Mouse (Mus musculus): Measurements from ENCODE around the gene Arhgap32.
"Not testable (repeated sequence)": the region's sequence is repeated elsewhere in the genome, so short reads cannot be mapped to it uniquely, and the experiment has no call there.

Arhgap32 gene

DNA sequence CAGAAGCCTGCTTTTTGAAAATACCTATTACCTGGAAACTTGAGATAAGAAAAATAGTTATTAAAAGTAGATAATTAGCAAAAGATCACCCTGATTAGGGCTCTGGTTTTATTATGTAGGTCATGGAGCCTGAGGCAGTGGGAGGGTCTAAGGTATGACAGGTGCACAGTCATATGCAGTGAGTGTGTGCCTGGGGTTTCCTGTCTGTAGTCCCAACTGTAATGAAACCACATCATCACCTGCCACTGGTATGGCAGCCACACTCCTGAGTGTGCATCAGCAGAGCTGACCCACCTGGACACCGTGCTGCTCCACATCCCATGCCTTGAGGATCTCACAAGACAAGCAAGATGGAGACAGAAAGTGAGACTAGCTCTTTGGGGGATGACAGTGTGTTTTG, at the start of gene Arhgap32:
TSS of gene Arhgap32 (plus strand) at position 351 of the 400 bp plus-strand sequence.
- DNase-seq: no peak

DNA sequence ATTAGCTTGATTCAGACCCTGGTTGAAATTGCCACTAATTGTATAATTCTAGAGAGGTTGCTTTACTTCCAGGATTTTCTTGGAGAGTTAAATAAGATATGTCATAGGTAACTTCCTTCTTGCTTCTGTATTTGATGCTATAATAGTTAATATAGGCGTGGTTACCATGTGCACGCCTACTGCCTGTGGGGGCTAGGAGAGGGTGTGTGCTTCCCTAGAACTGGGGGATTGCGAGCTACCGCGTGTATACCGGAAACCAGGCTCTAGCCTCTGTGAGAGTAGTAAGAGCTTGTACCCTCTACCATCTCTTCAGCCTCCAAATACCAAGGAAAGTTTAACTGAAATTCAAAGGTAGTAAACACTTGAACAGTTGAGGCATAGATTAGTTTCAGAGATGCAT, 43.2 kb upstream of the Arhgap32 start:
- DNase-seq: no peak

DNA sequence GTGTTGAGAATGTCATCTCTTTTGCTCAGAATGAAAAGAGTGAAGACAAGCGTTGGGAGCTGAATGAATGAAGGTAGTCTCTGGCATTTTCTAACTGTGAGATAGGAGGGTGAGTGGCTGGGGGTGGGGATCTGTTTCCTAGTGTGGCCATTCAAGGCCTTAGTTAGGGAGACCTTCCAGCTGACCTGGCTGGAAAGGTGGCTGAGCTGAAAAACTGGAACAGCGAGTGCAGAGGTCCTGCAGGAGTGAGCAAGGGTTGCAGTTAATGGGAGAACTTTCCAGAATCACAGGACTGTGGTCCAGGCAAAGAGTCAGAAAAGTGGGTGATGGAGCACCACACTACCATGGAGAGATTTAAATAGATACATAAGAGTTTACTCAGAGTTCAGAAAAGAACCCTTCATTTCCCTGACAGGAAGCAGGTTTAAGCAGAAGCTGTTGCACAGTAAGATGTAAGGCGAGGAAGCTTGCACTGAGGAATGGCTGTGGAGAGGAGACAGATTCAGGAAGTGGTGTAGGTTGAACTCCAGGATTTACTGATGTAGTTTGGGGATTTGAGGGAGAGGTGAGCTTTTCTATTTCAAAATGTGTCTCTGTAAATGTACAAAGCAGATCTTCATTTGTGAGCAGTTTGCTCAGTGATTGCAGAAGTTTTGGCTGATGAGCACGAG, 27.7 kb upstream of the Arhgap32 start:
- no peak for DNase-seq

DNA sequence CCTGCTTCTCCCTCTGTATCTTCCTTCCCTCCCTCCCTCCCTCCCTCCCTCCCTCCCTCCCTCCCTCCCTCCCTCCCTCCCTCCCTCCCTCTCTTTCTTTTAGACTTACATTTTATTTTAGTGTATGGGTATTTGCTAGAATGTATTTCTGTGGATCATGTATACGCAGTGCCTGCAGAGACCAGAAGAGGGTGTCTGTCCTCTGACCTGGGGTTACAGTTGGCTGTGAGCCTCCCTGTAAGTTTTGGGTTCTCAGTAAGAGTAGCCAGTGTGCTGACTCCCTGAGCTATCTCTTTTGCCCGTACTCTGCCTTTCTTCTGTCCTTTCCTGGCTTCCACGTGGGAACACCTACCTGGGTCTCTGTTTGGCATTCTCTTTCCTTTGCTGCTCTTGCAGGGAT, 27.1 kb upstream of the Arhgap32 start:
- no peak for DNase-seq

DNA sequence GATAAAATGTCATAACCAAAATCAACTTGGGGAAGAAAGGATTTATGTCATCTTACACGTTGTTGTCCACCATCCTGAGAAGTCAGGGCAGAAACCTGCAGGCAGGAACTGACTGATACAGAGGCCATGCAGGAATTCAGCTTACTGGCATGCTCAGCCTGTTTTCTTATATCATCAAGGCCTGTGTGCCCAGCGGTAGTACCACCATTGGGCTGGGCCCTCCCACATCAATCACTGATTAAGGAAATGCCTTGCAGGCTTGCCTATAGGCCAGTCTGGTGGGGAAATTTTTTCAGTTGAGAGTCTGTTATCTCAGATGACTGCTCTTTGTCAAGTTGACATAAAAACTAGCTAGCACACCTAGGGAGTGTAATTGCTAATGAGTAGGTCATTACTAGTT, 22.5 kb upstream of the Arhgap32 start:
- DNase-seq: no peak

DNA sequence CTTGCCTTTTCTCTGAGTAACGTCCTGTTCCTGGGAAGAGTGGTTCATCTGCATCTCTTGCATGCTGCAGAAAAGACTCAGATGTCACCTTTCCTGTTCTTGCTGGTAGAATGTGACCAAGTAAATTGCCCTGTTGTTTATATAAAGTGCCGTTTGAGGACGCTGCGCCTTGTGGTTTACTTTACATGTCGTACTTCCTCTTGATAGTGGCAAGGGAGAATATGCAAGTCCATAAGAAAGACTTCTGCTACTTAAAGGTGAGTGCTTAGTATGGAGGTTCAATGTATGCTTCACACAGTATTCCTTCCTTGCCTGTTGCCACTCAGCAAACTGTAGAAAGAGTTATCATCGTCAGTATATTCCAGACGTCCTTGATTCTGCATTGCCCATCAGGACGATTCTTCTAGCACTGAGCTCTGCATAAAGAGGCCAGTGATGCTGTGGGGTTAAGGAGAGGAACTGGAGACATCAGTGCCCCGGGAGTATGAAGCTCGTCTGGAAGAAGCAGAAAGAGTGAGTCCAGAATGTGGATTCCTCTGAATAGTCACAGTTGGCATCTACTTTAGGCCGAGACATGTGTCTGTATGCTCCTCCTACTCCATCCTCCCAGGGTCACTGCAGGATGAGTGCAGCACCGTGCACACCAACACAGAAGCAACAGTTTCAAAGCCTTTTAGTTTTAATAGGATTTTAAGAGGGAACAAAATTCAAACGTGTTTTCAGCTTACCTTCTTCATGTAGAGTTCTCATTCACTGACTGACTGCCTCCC, 21.4 kb upstream of the Arhgap32 start:
- no peak for DNase-seq

DNA sequence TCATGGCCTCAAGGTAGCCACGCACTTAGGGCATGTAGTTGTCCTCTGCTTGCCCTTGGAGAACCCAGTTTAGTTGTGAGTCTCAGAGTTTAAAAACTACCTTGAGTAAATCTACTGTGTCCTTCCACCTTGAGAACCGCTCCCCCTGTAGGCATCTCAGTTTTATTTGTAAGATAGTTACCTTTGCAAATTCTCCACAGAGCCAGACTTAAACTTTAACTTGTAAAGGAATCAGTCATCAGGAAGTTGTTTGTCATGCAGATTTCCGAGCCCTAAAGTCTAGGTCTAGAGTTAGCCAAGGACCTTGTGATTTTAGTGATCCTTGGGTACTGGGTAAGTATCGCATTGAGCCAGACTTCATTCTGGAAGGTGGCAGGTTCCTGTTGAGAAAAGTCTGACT, 20.4 kb upstream of the Arhgap32 start:
- no peak for DNase-seq

DNA sequence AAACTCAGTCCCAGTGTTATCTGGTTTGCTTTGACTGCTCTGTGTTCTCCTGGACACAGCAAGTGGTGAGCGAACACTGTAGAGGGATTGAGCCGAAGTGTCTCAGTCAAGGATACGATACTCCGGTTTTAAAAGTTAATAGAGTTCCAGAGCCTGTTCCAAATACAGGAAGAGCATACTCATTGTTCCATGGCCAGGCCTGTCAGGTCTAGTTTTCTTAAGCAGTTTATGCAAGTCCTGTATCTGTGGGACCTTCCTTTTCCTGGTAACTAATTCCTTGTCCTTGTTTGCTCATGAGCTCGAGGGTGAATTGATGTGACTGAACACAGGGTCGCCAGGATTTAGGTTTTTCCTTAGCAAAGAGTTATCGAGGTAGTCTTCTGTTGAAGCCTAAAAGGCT, 19.4 kb upstream of the Arhgap32 start:
- no peak for DNase-seq

DNA sequence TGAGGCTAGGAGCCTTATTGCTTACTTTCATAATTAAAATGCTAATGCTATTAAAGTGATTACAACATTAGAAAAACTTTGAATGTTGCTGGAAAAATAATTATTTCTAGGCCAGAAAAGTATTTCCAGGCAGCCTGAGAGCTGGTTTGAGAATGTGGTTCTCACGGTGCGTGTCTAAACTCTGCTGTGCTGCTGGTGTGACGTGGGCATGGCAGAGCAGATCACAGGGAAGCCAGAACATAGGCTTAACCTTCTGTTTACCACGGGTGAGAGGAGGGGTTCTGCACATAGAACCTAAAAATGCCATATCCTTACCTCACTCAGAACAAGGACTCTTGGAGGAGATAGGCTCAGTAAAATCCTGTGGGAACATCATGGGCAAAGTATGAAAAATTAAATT, 18.8 kb upstream of the Arhgap32 start:
- DNase-seq: no peak

DNA sequence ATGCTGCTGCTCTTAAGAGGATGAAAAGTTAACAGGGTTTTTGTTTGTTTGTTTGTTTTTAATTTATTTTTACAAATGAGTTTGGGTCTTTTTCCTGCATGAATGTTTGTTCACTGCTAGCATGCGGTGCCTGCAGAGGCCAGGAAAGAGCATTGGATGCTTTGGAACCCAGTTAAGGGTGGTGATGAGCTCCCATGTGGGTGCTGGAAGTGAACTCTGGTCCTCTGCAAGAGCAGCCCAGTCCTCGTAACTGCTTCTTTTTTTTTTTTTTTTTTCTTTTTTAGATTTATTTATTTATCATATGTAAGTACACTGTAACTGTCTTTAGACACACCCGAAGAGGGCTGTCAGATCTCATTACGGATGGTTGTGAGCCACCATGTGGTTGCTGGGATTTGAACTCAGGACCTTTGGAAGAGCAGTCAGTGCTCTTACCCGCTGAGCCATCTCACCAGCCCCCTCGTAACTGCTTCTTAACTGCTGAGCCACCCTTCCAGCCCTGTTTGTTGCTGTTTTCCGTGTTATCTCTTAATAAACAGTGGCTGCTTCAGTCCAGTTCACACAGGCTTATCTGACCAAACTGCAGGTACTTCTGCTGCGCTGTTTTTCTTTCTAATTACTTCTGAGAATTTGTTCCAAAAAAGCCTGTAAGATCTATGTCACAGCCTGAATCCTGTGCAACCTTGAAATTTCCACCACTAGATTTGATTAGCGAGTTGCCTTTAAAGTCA, 17.3 kb upstream of the Arhgap32 start:
- no peak for DNase-seq

DNA sequence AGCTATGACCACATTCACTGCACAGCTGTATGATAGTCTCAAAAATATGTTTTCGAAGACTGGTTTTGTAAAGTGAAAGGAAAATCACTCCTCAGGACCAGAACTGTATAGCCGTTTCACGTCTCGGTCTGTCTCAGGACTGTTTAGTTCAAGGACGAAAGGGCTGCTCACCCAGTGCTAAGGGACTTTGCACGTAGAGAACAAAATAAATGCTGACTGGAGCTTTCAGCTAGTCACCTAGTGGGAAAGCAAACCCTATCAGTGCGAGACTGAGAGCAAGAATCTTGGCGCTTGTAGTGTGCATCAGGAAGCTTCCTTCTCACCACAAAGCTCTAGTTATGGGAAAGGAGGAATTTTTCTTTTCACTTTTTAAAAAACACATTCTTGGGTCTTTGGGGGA, 15.4 kb upstream of the Arhgap32 start:
- no peak for DNase-seq

DNA sequence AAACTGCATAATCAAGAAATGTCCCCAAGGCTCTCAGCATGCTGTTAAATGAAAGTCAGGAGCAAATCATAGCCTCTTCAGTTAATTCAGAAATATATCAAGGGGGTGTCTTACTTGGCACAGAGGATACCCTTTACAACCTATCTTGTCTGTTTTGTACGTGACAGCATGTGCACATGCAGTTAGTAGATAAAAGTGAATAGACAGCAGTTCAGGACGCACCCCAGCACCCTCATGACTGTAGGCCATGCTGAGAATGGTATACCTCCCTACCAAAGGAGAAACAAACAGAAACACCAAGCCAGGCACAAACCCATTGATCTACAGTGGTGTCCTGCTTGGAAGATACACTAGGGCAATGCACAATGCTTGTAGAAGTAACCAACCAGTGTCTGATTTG, 14.4 kb upstream of the Arhgap32 start:
- DNase-seq: no peak

DNA sequence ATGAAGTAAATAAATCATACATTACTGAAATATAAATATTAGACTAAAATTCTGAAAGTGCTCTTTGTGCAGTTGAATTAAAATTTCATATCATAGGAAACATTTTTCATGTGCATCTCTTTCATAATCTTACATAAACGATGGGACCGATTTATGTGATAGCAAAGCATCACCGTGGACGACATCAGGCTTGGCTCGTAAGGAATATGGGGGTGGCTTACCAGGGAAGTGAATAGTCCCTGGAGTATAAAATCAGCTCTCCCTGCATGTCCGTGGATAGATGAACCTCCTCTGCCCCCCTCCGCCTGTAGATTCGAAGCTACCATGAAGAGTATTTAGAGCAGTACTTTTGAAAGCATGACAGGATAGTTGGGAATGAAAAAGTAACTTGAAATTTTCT, 11.3 kb upstream of the Arhgap32 start:
- DNase-seq: no peak

DNA sequence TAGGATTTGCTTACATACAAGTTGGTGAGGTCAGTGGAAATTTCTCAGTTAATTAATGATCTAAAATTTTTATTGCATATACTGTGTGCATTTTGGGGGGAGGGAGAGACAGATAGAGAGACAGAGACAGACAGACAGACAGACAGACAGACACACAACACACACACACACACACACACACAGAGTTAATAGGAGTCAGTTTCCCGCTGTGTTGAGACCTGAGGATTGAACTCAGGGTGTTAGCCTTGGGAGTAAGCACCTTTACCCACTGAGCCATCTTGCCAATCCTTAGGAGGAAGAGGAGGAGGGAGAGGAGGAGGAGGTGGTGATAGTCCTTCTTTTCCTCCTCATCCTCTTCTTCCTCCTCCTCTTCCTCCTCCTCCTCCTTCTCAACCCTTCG, 5.6 kb upstream of the Arhgap32 start:
- DNase-seq: no peak

DNA sequence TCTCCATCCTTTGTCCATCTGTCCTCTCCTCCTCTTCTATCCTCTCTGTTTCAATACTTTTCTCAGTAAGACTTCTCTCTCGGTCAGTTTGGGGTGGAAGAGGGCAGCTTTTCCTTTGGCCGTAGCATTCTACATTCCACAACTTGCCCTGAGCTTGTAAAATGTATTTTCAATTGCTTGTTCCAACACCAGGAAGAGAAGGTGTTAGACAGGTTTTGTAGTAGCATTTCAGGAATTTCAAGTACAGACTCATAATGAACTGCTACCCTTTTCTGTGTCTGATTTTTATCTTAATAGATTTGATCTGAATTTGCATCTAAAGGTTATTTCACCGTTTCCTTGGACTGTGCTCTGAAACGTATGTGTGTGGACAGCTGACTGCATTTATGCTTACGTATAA, 336 bp downstream of the Arhgap32 start:
- no peak for DNase-seq

DNA sequence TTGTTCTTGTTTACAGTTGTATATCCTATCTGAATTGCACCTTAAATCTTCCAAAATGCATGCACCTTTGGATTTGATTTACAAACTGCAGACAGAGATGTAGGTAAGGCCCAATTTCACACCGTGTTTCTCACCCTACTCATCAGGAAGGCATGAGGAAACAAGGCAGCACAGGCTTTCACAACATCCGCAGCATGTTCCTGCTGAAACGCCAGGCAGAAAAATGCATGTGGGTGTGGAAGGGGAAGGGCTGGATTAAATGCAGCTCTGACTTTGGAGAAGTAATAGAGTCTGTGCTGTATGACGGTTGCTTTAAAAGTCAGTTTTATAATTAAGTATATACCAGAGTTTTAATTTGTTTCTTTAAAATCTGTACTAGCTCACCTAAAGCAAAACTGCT, 1.9 kb downstream of the Arhgap32 start:
- no peak for DNase-seq

DNA sequence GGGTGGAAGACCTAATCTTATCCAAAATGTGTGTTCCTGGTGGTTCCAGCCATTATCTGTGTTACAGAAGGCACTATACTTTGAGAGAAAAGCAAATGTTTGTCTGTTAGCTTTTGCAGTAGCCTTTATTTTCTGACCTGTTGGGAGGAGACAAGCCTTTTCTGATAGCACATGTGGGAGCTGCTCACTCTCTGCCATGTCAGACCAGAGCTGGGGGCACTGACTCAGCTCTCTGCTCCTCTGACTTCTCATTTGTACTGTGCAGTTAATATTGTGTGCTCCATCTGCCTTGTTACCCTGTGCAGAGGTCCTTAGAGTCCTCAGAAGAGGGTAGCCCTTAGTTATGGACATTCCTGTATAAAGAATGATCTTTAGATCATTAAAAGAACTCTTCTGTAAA, 2.5 kb downstream of the Arhgap32 start:
- DNase-seq: no peak

DNA sequence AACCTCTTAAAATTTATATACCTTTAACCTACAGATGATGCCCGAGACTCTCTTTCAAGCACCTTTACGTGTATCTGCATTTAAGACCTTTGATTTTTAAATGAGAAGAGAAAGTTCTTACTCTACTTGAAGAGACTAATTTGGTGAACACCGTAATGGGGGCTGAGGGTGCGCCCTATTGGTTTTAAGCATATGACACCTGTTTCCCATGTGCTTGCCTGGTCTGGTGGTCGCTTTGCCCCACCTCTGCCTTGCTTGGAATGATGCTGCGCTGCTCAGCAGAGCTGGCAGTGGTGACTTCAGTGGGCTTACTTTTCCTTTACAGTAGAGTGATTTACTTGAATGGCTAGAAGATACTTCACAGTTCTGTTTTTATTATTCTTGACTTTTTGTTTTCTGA, 3.6 kb downstream of the Arhgap32 start:
- no peak for DNase-seq

DNA sequence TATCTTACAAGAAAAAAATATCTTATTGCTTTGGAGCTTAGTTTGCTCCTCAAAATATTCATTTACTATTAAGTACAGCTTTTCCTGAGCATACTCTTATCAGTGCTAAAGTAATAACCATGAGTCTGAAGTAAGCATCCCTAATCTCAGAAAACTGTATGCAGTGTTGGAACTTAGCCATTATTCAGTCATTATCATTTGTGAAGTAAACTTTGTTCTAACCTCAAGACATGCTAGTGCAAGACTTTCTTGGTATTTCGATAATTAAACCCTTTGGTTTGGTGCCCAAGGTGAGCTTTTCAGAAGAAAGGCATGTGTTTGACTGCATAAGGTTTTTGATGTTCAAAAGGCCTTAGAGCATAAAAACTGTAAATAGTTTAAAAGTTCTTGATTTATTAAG, 4.2 kb downstream of the Arhgap32 start:
- DNase-seq: no peak

DNA sequence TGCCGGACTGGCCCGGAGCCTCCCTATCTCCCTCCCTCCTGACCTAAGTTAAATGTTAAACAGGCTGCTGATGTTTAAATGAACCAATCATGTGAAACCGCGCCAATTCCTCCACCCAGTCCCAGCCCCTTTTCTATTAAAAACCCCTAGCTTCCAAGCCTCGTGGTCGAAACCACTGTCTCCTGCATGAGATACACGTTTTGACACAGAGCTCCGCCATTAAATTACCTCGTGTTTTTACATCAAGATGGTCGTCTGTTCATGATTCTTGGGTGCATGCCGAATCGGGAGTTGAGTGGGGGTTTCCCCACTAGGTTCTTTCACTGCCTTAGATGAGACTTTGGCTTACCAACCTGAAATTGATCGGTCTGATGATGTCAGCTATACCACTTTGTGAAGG, 5.3 kb downstream of the Arhgap32 start:
- not testable (repeated sequence) for DNase-seq

DNA sequence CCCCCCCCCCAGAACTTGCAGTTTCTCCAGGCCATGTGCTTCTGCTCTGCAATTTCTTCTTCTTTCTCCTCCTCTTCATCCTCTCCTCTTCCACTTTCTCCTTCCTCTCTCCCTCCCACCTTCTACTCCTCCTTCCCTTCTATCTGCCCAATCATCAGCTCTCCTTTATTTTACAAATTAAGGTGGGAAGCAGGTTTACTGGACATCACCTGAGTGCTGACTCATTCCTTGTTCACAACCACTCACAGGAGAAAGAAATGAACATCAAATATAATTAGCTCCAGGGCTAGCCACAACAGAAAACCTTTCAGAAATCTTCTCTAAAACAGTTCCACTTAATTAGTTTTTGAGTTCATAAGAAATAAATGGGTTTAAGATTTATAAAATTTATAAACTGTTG, 20.3 kb downstream of the Arhgap32 start:
- DNase-seq: no peak

DNA sequence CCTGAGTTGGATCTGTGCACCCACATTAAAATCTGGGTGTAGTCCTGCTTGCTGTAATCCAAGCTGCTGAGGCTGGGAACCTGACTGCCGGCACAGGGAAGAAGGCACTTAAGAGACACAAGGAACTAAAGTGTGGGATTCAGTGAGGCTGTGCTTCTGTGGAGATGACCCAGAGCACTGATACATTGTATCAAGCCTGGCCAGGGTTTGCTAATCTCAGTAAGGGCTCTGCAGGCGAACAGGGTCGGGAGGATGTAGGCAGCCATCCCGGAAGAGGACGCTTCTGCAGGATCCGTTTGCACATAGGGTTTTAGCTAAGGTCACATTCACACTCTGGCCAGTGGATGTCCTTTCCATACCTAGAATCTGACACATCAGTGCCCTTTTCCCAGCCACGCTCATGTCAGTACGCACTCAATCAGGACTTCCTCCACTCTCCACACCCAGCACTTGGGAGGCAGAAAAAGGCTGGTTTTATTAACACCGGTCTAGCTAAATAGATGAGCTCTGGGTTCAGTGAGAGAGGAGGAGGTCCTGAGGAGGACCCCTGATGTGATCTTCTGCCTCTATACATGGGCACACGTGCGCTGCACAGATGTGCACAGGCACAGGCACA, 20.9 kb downstream of the Arhgap32 start:
- DNase-seq: no peak

DNA sequence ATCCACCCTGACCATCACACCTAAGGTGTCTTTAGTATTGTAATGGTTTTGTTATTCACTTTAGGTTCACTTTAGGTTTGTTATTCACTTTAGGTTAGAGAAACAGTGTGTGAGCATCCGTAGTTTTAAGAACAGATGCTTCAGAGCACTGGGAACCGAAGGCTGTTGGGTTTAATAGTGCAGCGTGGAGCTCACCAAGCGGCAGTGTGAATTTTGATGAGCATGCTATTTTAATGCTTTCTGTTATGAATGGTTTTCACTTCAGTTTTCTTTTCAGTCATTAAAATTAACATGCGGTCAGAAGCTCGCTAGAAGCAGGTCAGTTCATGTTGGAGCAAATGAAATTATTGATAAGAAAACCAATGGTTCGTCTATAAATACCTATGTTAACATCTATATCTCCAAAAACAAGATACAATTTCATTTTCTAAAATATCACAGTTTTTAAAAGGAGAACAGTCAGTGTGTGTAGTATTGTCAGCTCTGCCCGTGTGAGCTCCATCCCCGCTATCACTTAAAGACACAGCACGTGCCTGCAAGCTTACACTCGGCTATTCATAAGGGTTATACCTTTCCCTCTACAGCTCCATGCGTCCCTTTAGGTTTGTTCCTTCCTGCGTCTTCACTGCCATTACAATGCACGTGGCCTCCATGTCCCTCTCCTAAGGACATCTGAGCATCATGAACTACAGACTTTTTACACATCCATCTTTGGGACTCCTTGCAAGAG, 21.9 kb downstream of the Arhgap32 start:
- no peak for DNase-seq

Measured in cerebellum, postnatal 36 days (tissue).